Mouse (Mus musculus) intestine, postnatal 0 days (tissue): ENCODE data around the gene Rps3. TPM values are rescaled to one million over a fixed set of nuclear protein-coding genes. Genes with fewer than 3 reads are reported as not detected.

Experiments used
- ATAC-seq: fragments of 200-750 bp; cut with Nextera tagmentation; 2 replicates; pipeline ENCODE4 v1.8.0; 2017; ENCODE audit warnings: mild to moderate bottlenecking, moderate TSS enrichment, moderate library complexity
- H3K27ac ChIP-seq: fragments of 300-500 bp; sonication (generic); 2 replicates; pipeline ENCODE4 v1.5.1; 2014; ENCODE audit warnings: mild to moderate bottlenecking, low read depth, low read length, moderate library complexity
- H3K27me3 ChIP-seq: fragments of 300-500 bp; sonication (generic); replicated peaks from 2 replicates; pipeline ENCODE4 v1.6.1; 2014; ENCODE audit warnings: low read length, mixed read lengths; ENCODE audit not compliant: control insufficient read depth, insufficient read depth
- H3K36me3 ChIP-seq: fragments of 300-500 bp; sonication (generic); 2 replicates; pipeline ENCODE4 v1.6.1; 2014; ENCODE audit warnings: mild to moderate bottlenecking, moderate library complexity; ENCODE audit not compliant: control insufficient read depth, insufficient read depth
- H3K4me1 ChIP-seq: fragments of 300-500 bp; sonication (generic); replicated peaks from 2 replicates; pipeline ENCODE4 v1.6.1; 2014; ENCODE audit warnings: antibody characterized with exemption, low read length, mixed read lengths; ENCODE audit not compliant: control insufficient read depth, insufficient read depth
- H3K4me2 ChIP-seq: fragments of 300-500 bp; sonication (generic); replicated peaks from 2 replicates; pipeline ENCODE4 v1.6.1; 2014; ENCODE audit warnings: low read depth, mild to moderate bottlenecking, moderate library complexity
- H3K4me3 ChIP-seq: fragments of 300-500 bp; sonication (generic); 2 replicates; pipeline ENCODE4 v1.5.1; 2014; ENCODE audit warnings: low read depth, low read length
- H3K9ac ChIP-seq: fragments of 300-500 bp; sonication (generic); 2 replicates; pipeline ENCODE4 v1.6.1; 2014; ENCODE audit warnings: mild to moderate bottlenecking, low read depth, low read length
- H3K9me3 ChIP-seq: fragments of 300-500 bp; sonication (generic); 2 replicates; pipeline ENCODE4 v1.6.1; 2016; ENCODE audit warnings: mixed run types; ENCODE audit not compliant: control insufficient read depth
- CTCF ChIP-seq: sonication (generic); IDR thresholded peaks from 2 replicates; pipeline ENCODE4 v1.5.1; 2016; ENCODE audit warnings: low read depth, mild to moderate bottlenecking, control low read depth, antibody characterized with exemption, moderate library complexity
- WGBS: fragments of 180-500 bp; shearing (Covaris S2); extraction: QIAGEN DNeasy Blood & Tissue Kit; methylation state at CpG from one replicate; pipeline ENCODE4 v1.1.7; 2014; 5-methylcytosine and 5-hydroxymethylcytosine counted together
- polyA plus RNA-seq: library from polyadenylated mRNA; unstranded; fragments of >200 nt; fragmentation: Nextera tagmentation; extraction: Ambion mirVana; gene quantifications from 2 replicates; pipeline ENCODE4 v1.2.1, GENCODE M21; 2015

Rps3 gene
- polyA plus RNA-seq, 1 experiment from 2014 or later: 541 TPM

DNA sequence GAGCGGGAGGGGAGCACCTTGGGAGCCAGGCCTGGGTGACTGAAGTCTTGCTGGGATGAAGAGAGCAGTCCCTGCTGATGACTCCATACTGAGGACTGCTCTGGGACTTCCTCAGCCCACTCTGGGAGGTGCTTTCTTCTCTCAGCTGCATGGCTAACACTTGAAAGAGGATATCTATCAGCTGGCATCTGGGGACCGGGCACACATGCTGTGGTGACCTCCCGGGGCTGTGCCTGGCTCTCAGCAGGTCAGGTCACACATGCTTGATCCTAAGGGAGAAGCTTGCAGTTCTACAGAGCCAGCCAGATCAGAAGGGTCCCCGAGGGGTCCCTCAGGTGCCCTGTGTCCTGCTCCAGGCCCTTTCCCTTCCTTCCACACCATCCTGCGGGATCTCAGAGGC, 40.4 kb downstream of the Rps3 start:
- no peak for ATAC-seq
- Histone ChIP-seq H3K36me3 (peaks cover 15% of the 10 kb centered on the region), H3K4me3 (no peak overlapping the region), H3K4me1 (no peaks in the 10 kb centered on the region), H3K9ac (no peak overlapping the region), H3K27me3 (no peaks in the 10 kb centered on the region), H3K27ac (no peak overlapping the region), H3K9me3 (no peaks in the 10 kb centered on the region), H3K4me2 (no peak overlapping the region)
- no peak for TF ChIP-seq CTCF
- 68% methylated on average over 5 of the region's 5 CpGs for WGBS

DNA sequence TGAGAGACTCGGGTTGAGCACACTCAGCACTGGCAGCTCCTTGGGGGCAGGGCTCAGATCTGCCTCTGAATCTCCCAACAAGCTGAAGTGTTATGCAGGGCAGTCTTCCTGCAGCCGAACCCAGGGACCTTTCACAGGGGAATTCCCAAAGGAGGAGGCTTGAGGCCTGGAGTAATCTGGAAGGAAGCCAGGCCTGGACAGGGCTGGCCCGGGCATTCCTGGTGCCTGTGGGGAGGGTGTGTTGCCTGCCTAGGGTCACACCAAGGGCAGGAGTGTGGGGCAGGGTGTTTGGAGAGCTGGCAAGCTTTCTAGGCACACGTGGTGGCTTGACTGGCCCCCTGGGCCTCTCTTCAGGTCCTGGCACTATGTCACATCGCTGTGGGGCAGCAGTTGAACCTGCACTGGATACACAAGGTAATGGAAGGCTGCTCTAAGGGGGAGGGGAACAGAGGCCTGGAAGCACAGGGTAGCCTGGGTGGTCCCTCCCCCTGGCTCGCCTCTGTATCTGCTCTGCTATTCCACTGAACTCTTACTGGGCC, 41.9 kb downstream of the Rps3 start:
- Histone ChIP-seq H3K4me2 (no peak overlapping the region), H3K4me1 (no peaks in the 10 kb centered on the region), H3K9me3 (no peaks in the 10 kb centered on the region), H3K27ac (peak overlapping the region; percentile 24; the same call in 1 of the 2 replicates), H3K27me3 (no peaks in the 10 kb centered on the region), H3K9ac (no peak overlapping the region), H3K4me3 (no peak overlapping the region), H3K36me3 (peaks cover 15% of the 10 kb centered on the region)
- ATAC-seq: peak; percentile 53
- no peak for TF ChIP-seq CTCF
- WGBS: 28% methylated on average over 6 of the region's 6 CpGs

DNA sequence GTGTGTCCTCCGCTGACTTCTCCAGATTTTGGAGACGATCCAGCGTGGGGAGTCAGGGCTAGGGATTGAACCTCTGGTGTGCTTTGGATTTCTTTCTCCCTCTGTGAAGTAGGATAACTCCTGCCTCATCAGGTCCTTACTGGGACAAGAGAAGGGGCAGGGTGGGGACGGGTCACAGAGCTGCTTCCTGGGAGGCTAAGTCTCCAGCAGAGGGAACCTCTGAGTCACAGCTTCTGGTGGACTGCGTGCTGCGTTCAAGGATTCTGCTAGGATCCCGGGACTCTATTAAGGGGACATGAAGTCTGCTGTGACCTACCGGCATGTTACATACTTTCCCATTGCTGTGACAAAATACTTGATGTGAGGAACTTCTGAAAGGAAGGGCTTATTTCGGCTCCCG, 44.7 kb downstream of the Rps3 start:
- ATAC-seq: no peak
- no peak overlapping the region for H3K9ac ChIP-seq
- WGBS: 81% methylated on average over 10 of the region's 10 CpGs

DNA sequence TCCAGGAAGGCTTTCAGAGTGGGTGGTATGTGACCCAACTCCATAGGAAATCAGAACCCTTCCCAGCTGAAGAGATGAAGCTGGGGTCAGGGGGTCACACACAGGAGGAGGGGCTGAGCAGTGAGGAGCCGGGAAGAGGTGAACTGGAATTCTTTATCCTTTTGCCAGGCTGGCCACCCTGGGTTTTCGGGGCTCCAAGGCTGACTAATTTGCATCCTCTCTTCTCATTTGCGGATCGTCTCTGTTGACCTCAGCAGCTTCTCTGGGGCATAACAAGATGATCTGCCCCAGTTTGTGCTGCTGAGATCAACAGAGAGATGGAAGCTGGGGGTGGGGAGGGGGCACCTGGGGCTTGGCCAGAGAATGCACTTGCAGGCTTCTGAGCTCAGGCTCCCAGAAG, 47.0 kb downstream of the Rps3 start:
- Histone ChIP-seq H3K4me3 (no peak overlapping the region), H3K9me3 (no peaks in the 10 kb centered on the region), H3K36me3 (peaks cover 4% of the 10 kb centered on the region; the same call in 1 of the 2 replicates), H3K4me1 (no peaks in the 10 kb centered on the region), H3K4me2 (no peak overlapping the region), H3K9ac (no peak overlapping the region), H3K27me3 (no peaks in the 10 kb centered on the region), H3K27ac (no peak overlapping the region)
- ATAC-seq: no peak
- no peak for TF ChIP-seq CTCF
- 57% methylated on average over 4 of the region's 4 CpGs for WGBS

More for the DNA sequence above, 44.7 kb downstream of the Rps3 start:
- Histone ChIP-seq H3K4me3 (no peak overlapping the region), H3K9me3 (no peaks in the 10 kb centered on the region), H3K36me3 (peaks cover 10% of the 10 kb centered on the region; the same call in 1 of the 2 replicates), H3K4me1 (no peaks in the 10 kb centered on the region), H3K27ac (no peak overlapping the region), H3K27me3 (no peaks in the 10 kb centered on the region), H3K4me2 (no peak overlapping the region)
- TF ChIP-seq CTCF: peak; percentile 59

DNA sequence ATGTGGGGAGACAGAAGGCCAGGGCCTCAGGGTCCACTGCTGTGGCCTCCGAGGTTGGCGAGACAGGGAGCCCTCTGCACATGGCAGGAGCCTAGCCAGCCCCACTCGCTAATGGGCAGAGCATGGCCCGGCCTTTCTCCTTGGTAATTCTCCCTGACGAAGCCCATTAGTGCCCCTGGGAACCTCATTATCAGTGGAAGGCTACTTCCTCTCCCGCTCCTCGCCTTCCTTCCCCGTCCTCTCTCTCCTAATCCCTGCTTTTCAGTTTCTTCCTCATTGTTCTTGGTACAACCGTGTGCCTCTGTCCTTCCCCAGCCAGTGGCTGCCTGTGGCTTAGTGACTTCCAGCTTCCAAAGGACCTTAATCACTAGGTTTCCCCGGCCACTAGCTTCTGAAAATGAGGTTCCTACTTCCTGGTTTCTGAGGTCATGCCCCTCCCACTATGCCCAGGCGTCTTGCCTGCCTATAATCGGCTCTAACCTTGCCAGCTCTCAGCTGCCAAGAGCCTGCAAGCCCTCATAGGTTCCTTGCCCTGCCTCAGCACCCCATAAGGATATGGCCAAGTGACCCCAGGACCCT, 48.8 kb downstream of the Rps3 start:
- no peaks in the 10 kb centered on the region; the same call in 1 of the 2 replicates for H3K36me3 ChIP-seq
- no peaks in the 10 kb centered on the region for H3K9me3 ChIP-seq
- H3K27ac ChIP-seq: peak overlapping the region; percentile 58
- H3K4me1 ChIP-seq: no peaks in the 10 kb centered on the region
- no peak for TF ChIP-seq CTCF
- no peaks in the 10 kb centered on the region for H3K27me3 ChIP-seq
- no peak overlapping the region for H3K4me3 ChIP-seq
- peak; percentile 54 for ATAC-seq
- WGBS: 27% methylated on average over 12 of the region's 12 CpGs
- peak overlapping the region; percentile 37 for H3K4me2 ChIP-seq
- no peak overlapping the region for H3K9ac ChIP-seq

DNA sequence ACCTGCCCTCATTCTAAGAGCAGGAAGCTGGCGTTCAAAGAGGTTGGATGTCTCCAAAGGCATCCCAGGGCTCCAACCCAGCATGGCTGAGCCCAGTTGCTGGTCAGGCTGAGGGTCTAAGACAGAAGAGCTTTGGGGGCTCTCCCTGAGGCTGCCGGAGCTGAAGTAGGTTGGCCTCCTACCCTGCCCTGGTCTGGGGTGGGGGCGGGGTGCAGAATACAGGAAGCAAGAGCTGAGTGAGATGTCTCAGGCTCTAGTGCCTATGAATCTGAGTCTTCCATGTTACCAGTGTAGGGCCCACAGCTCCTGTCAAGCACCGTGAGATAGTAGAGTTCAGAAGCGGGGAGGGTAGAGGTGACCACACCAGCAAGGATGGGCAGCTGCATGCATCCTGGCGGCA, 50.7 kb downstream of the Rps3 start:
- H3K9me3 ChIP-seq: no peaks in the 10 kb centered on the region
- no peak for TF ChIP-seq CTCF
- H3K4me3 ChIP-seq: no peak overlapping the region
- ATAC-seq: no peak
- H3K4me1 ChIP-seq: no peaks in the 10 kb centered on the region
- WGBS: 88% methylated on average over 6 of the region's 6 CpGs
- no peak overlapping the region for H3K27ac ChIP-seq
- peaks cover 3% of the 10 kb centered on the region; the same call in 1 of the 2 replicates for H3K36me3 ChIP-seq
- H3K27me3 ChIP-seq: no peaks in the 10 kb centered on the region
- H3K4me2 ChIP-seq: no peak overlapping the region
- H3K9ac ChIP-seq: no peak overlapping the region
